Mouse (Mus musculus) heart, embryonic 15.5 days (tissue): ENCODE results near the gene Cdh23. TPM values are rescaled to one million over a fixed set of nuclear protein-coding genes. Genes with fewer than 3 reads are reported as not detected.

Experiments used
- ATAC-seq: fragments of 200-750 bp; cut with Nextera tagmentation; replicated peaks from 2 replicates; pipeline ENCODE4 v1.8.0; 2017; ENCODE audit warnings: low read depth, moderate TSS enrichment; ENCODE audit not compliant: insufficient number of reproducible peaks, insufficient read depth, low FRiP score
- H3K27ac ChIP-seq: fragments of 300-500 bp; sonication (generic); 2 replicates; pipeline ENCODE4 v1.5.1; 2015; ENCODE audit warnings: mild to moderate bottlenecking, inconsistent platforms
- H3K27me3 ChIP-seq: fragments of 300-500 bp; sonication (generic); 2 replicates; pipeline ENCODE4 v1.6.1; 2015; ENCODE audit warnings: inconsistent platforms
- H3K36me3 ChIP-seq: fragments of 300-500 bp; sonication (generic); 2 replicates; pipeline ENCODE4 v1.6.1; 2015; ENCODE audit warnings: mild to moderate bottlenecking, inconsistent platforms
- H3K4me1 ChIP-seq: fragments of 300-500 bp; sonication (generic); replicated peaks from 2 replicates; pipeline ENCODE4 v1.6.1; 2015; ENCODE audit warnings: inconsistent platforms
- H3K4me2 ChIP-seq: fragments of 300-500 bp; sonication (generic); 2 replicates; pipeline ENCODE4 v1.6.1; 2015; ENCODE audit warnings: inconsistent platforms, mild to moderate bottlenecking, moderate library complexity
- H3K4me3 ChIP-seq: fragments of 300-500 bp; sonication (generic); 2 replicates; pipeline ENCODE4 v1.5.1; 2015; ENCODE audit warnings: mild to moderate bottlenecking, inconsistent platforms
- H3K9ac ChIP-seq: fragments of 300-500 bp; sonication (generic); 2 replicates; pipeline ENCODE4 v1.6.1; 2015; ENCODE audit warnings: mild to moderate bottlenecking, inconsistent platforms
- H3K9me3 ChIP-seq: fragments of 300-500 bp; sonication (generic); replicated peaks from 2 replicates; pipeline ENCODE4 v1.6.1; 2016; ENCODE audit warnings: inconsistent platforms
- WGBS: fragments of 180-500 bp; shearing (Covaris S2); methylation state at CpG from one replicate; pipeline ENCODE4 v1.1.7; 2015; ENCODE audit warnings: mixed read lengths; 5-methylcytosine and 5-hydroxymethylcytosine counted together
- polyA plus RNA-seq: library from polyadenylated mRNA; unstranded; fragments of >200 nt; fragmentation: Nextera tagmentation; extraction: Ambion mirVana; gene quantifications from 2 replicates; pipeline ENCODE4 v1.2.1, GENCODE M21; 2015

Cdh23 gene
- polyA plus RNA-seq, 1 experiment from 2014 or later = 0.50 TPM

- Histone ChIP-seq H3K36me3 (no peaks in the 10 kb centered on the region), H3K4me2 (no peak overlapping the region), H3K9ac (no peak overlapping the region), H3K4me1 (no peaks in the 10 kb centered on the region), H3K4me3 (no peak overlapping the region), H3K9me3 (no peaks in the 10 kb centered on the region), H3K27ac (no peak overlapping the region), H3K27me3 (peaks cover 16% of the 10 kb centered on the region)
- WGBS = 63% methylated on average over 10 of the region's 10 CpGs
- ATAC-seq = no peak
Measured at GRCm38 (mm10) chr10:60530633-60531032, 165.7 kb downstream of the Cdh23 start.

GRCm38 (mm10) chr10:60527949-60528348 is 168.3 kb downstream of the Cdh23 start:
- peaks cover 4% of the 10 kb centered on the region; the same call in 1 of the 2 replicates for H3K27me3 ChIP-seq
- no peaks in the 10 kb centered on the region for H3K36me3 ChIP-seq
- H3K27ac ChIP-seq = no peak overlapping the region
- no peak for ATAC-seq
- H3K9me3 ChIP-seq = no peaks in the 10 kb centered on the region
- no peak overlapping the region for H3K9ac ChIP-seq
- H3K4me3 ChIP-seq = no peak overlapping the region
- no peaks in the 10 kb centered on the region for H3K4me1 ChIP-seq
- H3K4me2 ChIP-seq = no peak overlapping the region
- WGBS = 61% methylated on average over 7 of the region's 7 CpGs

DNA sequence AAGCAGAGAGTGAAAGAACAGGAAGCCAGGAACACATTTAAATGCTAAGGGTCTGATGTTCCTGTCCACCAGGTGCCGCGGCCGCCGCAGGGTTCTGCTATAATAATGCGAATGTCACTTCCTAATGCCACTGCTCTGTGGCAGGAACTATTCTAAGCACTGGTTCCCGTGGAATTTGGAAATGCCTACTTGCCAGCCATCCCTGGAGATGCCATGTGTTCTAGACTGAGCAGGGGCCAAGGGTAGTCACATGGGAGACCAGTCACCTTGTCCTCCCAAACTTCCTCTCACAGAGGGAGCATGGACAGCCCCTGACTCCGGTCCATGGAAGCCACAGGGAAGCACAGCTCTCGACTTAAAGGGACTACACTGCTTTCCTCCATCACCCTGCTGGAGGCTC is 171.2 kb downstream of the Cdh23 start:
- no peak for ATAC-seq
- WGBS = 70% methylated on average over 8 of the region's 8 CpGs
- Histone ChIP-seq H3K27ac (no peak overlapping the region), H3K4me3 (no peak overlapping the region), H3K9ac (no peak overlapping the region), H3K4me1 (no peaks in the 10 kb centered on the region), H3K4me2 (no peak overlapping the region), H3K27me3 (peaks cover 4% of the 10 kb centered on the region; the same call in 1 of the 2 replicates), H3K9me3 (no peaks in the 10 kb centered on the region), H3K36me3 (no peaks in the 10 kb centered on the region)

DNA sequence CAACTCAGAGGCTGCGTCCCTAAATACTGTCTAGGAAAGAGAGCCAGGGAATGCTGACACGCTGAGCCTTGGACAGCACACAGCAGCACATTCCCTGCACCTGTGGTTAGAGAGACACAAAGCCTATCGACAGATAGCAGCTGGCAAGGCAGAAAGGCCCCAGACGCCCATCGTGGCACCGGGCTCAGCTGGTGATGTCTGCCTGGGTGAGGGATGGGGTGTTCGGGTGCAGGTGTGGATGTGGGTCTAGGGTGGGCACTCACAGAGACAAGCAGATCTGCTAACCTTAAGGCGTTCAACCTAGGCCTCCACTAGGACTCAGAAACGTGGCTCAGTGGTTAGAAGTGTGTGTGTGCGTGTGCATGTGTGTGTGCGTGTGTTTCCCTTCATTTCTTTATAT is 180.0 kb downstream of the Cdh23 start:
- 82% methylated on average over 11 of the region's 11 CpGs for WGBS
- H3K27me3 ChIP-seq = no peaks in the 10 kb centered on the region
- no peak for ATAC-seq

GRCm38 (mm10) chr10:60498538-60498937 is 197.8 kb downstream of the Cdh23 start:
- H3K9ac ChIP-seq = no peak overlapping the region
- H3K27me3 ChIP-seq = no peaks in the 10 kb centered on the region; the same call in none of the 2 replicates
- no peak overlapping the region for H3K4me3 ChIP-seq
- H3K4me2 ChIP-seq = no peak overlapping the region
- no peaks in the 10 kb centered on the region for H3K4me1 ChIP-seq
- ATAC-seq = no peak
- H3K9me3 ChIP-seq = no peaks in the 10 kb centered on the region
- 27% methylated on average over 4 of the region's 4 CpGs for WGBS
- H3K36me3 ChIP-seq = no peaks in the 10 kb centered on the region
- H3K27ac ChIP-seq = no peak overlapping the region

More for the DNA sequence above, 180.0 kb downstream of the Cdh23 start:
- H3K4me1 ChIP-seq = no peaks in the 10 kb centered on the region
- H3K27ac ChIP-seq = no peak overlapping the region
- H3K36me3 ChIP-seq = no peaks in the 10 kb centered on the region
- no peak overlapping the region for H3K9ac ChIP-seq
- no peak overlapping the region for H3K4me2 ChIP-seq
- H3K9me3 ChIP-seq = no peaks in the 10 kb centered on the region
- no peak overlapping the region for H3K4me3 ChIP-seq

DNA sequence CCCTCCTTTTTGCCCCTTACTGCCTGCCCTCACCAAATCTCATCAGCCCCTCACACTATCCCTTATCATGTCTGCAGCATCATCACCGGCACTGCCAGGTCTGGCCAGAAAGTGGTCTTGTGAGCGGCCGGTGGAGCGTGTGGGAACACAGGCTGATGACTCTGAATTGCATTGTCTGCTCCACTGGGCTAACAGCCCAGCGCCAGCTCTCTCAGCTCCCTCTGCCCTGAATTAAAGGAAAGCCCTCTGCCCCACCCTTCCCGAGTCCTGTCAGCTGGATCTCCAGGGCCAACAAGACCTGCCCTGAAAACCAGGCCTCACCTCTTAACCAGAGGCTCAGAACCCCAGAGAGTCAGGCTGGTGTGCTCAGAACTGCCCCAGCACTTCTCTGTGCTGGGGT is 201.2 kb downstream of the Cdh23 start:
- Histone ChIP-seq H3K9me3 (no peaks in the 10 kb centered on the region), H3K4me3 (no peak overlapping the region), H3K27ac (no peak overlapping the region), H3K27me3 (peaks cover under 1% of the 10 kb centered on the region; the same call in 1 of the 2 replicates), H3K9ac (no peak overlapping the region), H3K4me2 (no peak overlapping the region), H3K4me1 (no peaks in the 10 kb centered on the region), H3K36me3 (no peaks in the 10 kb centered on the region)
- ATAC-seq = no peak
- 11% methylated on average over 6 of the region's 6 CpGs for WGBS

DNA sequence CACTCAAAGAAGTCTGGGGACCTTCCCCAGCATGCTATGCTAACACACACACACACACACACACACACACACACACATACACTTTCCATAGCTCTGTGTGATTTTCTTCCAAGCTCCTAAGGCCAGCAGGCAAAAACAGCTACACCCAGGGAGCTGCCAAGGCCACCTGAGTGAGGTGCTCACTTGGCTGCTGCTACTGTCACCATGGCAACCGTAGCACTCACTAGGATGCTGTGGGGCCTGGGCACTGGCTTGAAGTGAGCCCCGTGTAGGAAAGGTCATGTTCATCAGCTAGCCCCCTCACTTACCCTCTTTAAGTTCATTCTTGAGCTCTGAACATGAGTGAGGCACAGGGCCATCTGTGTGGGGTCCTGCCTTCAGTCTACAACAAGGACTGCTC is 204.8 kb downstream of the Cdh23 start:
- Histone ChIP-seq H3K4me1 (no peaks in the 10 kb centered on the region), H3K9ac (no peak overlapping the region), H3K27ac (no peak overlapping the region), H3K36me3 (no peaks in the 10 kb centered on the region), H3K27me3 (peaks cover 3% of the 10 kb centered on the region; the same call in 1 of the 2 replicates), H3K9me3 (no peaks in the 10 kb centered on the region), H3K4me2 (no peak overlapping the region), H3K4me3 (no peak overlapping the region)
- no peak for ATAC-seq
- 52% methylated on average over 2 of the region's 2 CpGs for WGBS

DNA sequence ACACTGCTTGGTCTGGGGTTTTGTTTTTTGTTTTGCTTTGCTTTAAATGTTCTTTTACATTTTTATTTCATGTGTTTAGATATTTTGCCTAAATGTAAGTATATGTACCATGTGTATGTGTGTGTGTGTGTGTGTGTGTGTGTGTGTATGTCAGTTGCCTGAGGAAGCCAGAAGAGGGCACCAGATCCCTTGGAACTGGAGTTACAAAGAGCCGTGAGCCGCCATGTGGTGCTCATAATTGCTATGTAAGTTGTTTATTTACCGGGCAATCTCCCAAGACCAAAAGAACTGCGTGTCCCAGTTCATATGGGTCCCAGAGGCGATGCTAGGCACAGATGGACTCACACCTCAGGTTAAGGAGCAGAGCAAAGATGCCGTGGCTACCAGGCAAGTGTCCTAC is 214.9 kb downstream of the Cdh23 start:
- Histone ChIP-seq H3K36me3 (no peaks in the 10 kb centered on the region), H3K4me1 (no peaks in the 10 kb centered on the region), H3K4me3 (no peak overlapping the region), H3K27me3 (peaks cover 7% of the 10 kb centered on the region), H3K9ac (no peak overlapping the region), H3K4me2 (no peak overlapping the region), H3K9me3 (no peaks in the 10 kb centered on the region), H3K27ac (no peak overlapping the region)
- ATAC-seq = no peak
- WGBS = 86% methylated on average over 6 of the region's 6 CpGs

GRCm38 (mm10) chr10:60474549-60474948 is 221.7 kb downstream of the Cdh23 start:
- no peak for ATAC-seq

DNA sequence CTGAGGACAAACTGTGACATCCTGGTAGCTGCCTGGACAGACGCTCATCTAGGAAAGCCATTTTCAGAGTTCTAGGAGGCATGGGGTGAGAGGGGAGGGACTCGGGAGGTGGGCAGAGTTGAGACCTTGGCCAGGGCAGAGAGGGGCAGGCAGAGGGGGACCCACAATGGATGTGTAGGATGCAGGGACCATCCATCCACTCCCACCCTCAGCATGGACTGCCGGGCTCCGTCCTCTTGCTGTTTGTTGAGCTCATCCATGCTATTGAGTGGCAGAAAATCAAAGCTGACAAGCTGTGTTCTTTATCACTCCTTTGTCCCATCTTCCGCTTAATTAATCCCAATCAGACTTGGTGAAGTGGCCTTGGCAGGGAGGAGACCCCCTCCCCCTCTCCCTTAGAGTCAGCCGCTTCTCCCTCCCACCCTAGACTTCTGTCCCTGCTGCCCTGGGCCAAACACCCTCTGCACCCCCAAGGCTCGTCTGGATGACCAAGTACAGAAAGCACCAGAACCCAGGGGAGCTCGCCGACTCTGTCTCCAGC is 222.4 kb downstream of the Cdh23 start:
- WGBS = 45% methylated on average over 9 of the region's 9 CpGs
- no peak; the same call in 1 of the 2 replicates for ATAC-seq
- Histone ChIP-seq H3K9me3 (no peaks in the 10 kb centered on the region), H3K4me2 (no peak overlapping the region), H3K4me3 (no peak overlapping the region), H3K9ac (no peak overlapping the region), H3K27ac (no peak overlapping the region), H3K4me1 (no peaks in the 10 kb centered on the region), H3K27me3 (peaks cover 46% of the 10 kb centered on the region), H3K36me3 (no peaks in the 10 kb centered on the region)

More at GRCm38 (mm10) chr10:60474549-60474948, 221.7 kb downstream of the Cdh23 start:
- 56% methylated on average over 5 of the region's 5 CpGs for WGBS
- Histone ChIP-seq H3K9me3 (no peaks in the 10 kb centered on the region), H3K27me3 (peaks cover 41% of the 10 kb centered on the region), H3K4me1 (no peaks in the 10 kb centered on the region), H3K9ac (no peak overlapping the region), H3K4me3 (no peak overlapping the region), H3K36me3 (no peaks in the 10 kb centered on the region), H3K4me2 (no peak overlapping the region), H3K27ac (no peak overlapping the region)

- Histone ChIP-seq H3K9me3 (no peaks in the 10 kb centered on the region), H3K4me1 (no peaks in the 10 kb centered on the region), H3K4me3 (no peak overlapping the region), H3K27ac (no peak overlapping the region), H3K36me3 (no peaks in the 10 kb centered on the region), H3K9ac (no peak overlapping the region), H3K27me3 (peaks cover 12% of the 10 kb centered on the region), H3K4me2 (no peak overlapping the region)
- ATAC-seq = no peak
- WGBS = 48% methylated on average over 4 of the region's 4 CpGs
Measured at GRCm38 (mm10) chr10:60467752-60468151, 228.5 kb downstream of the Cdh23 start.

GRCm38 (mm10) chr10:60463953-60464647 is 232.2 kb downstream of the Cdh23 start:
- Histone ChIP-seq H3K9ac (no peak overlapping the region), H3K27ac (no peak overlapping the region), H3K9me3 (no peaks in the 10 kb centered on the region), H3K36me3 (no peaks in the 10 kb centered on the region), H3K4me3 (no peak overlapping the region), H3K4me2 (no peak overlapping the region), H3K4me1 (no peaks in the 10 kb centered on the region), H3K27me3 (no peaks in the 10 kb centered on the region)
- no peak for ATAC-seq
- 73% methylated on average over 13 of the region's 13 CpGs for WGBS
